Mouse (Mus musculus) left cerebral cortex, adult 2 months (tissue): ENCODE data around the gene 6330409D20Rik. TPM values are rescaled to one million over a fixed set of nuclear protein-coding genes. Genes with fewer than 3 reads are reported as not detected.

ENCODE experiments used
- DNase-seq, 2 experiments: peaks; one replicate each; pipeline ENCODE4 v3.0.0; 2021 to 2022; ENCODE audit warnings: low spot score in 2 of 2, mixed read lengths in 1 of 2; ENCODE audit errors: extremely low spot score in 1 of 2
- H3K27ac ChIP-seq: fragments of 200-600 bp; 2 replicates; pipeline ENCODE4 v1.8.1; 2022
- H3K4me3 ChIP-seq: fragments of 200-600 bp; 2 replicates; pipeline ENCODE4 v1.8.1; 2022
- CTCF ChIP-seq: fragments of 200-600 bp; IDR thresholded peaks from 2 replicates; pipeline ENCODE4 v1.8.1; 2022; ENCODE audit warnings: antibody characterized with exemption, mild to moderate bottlenecking, moderate library complexity
- intact Hi-C: fragments of 180-260 bp; cut with DNase I; formaldehyde crosslinking; loops from one replicate; pipeline ENCODE4 v1.15.1; 2025
- total RNA-seq, 2 experiments: library from RNA; stranded (reverse); gene quantifications; 2 replicates each; pipeline ENCODE4 v1.2.3; 2021

6330409D20Rik gene
- total RNA-seq, 2 experiments from 2014 or later = 1.6 to 2.2 TPM

GRCm38 (mm10) chr2:32709521-32710137, 31.2 kb downstream of the 6330409D20Rik start:
- TF ChIP-seq CTCF = no peak

GRCm38 (mm10) chr2:32708643-32709042, 32.2 kb downstream of the 6330409D20Rik start:
- peak; percentile 93 for TF ChIP-seq CTCF
- Histone ChIP-seq H3K4me3 (no peak overlapping the region), H3K27ac (no peak overlapping the region)
- DNase-seq = peak in 1 of 2 experiments; percentile 47
- intact Hi-C loops = no loop called here

More at GRCm38 (mm10) chr2:32709521-32710137, 31.2 kb downstream of the 6330409D20Rik start:
- Histone ChIP-seq H3K4me3 (no peak overlapping the region), H3K27ac (no peak overlapping the region)
- no peak for DNase-seq
- intact Hi-C loops = no loop called here

GRCm38 (mm10) chr2:32706971-32707370, 33.8 kb downstream of the 6330409D20Rik start:
- intact Hi-C loops = no loop called here
- Histone ChIP-seq H3K4me3 (no peak overlapping the region), H3K27ac (no peak overlapping the region)
- no peak for DNase-seq
- TF ChIP-seq CTCF = no peak

- no peak for DNase-seq
- intact Hi-C loops = no loop called here
- no peak for TF ChIP-seq CTCF
- no peak overlapping the region for H3K27ac ChIP-seq
- no peak overlapping the region for H3K4me3 ChIP-seq
These were observed 35.8 kb downstream of the 6330409D20Rik start for GRCm38 (mm10) chr2:32705018-32705417.

- intact Hi-C loops = no loop called here
- TF ChIP-seq CTCF = no peak
- DNase-seq = no peak
These were observed 36.8 kb downstream of the 6330409D20Rik start, which contains the start of gene Fpgs for GRCm38 (mm10) chr2:32704021-32704421. Gene Fpgs (minus strand): TSS chr2:32704145.

GRCm38 (mm10) chr2:32703046-32703445, 37.8 kb downstream of the 6330409D20Rik start:
- no peak for TF ChIP-seq CTCF
- intact Hi-C loops = no loop called here
- no peak for DNase-seq

More at GRCm38 (mm10) chr2:32704021-32704421, 36.8 kb downstream of the 6330409D20Rik start, which contains the start of gene Fpgs:
- H3K27ac ChIP-seq = no peak within 1 kb of the TSS
- H3K4me3 ChIP-seq = no peak within 1 kb of the TSS

GRCm38 (mm10) chr2:32700966-32701743, 39.7 kb downstream of the 6330409D20Rik start:
- DNase-seq = no peak
- intact Hi-C loops = no loop called here

More at GRCm38 (mm10) chr2:32703046-32703445, 37.8 kb downstream of the 6330409D20Rik start:
- Histone ChIP-seq H3K27ac (no peak overlapping the region), H3K4me3 (no peak overlapping the region)

GRCm38 (mm10) chr2:32699680-32700079, 41.1 kb downstream of the 6330409D20Rik start:
- intact Hi-C loops = no loop called here

More at GRCm38 (mm10) chr2:32700966-32701743, 39.7 kb downstream of the 6330409D20Rik start:
- TF ChIP-seq CTCF = no peak
- no peak overlapping the region for H3K27ac ChIP-seq
- no peak overlapping the region for H3K4me3 ChIP-seq

GRCm38 (mm10) chr2:32694691-32695090, 46.1 kb downstream of the 6330409D20Rik start:
- intact Hi-C loops = loop anchor here (5.0 kb wide), 1 partner anchor 112 kb away; no protein-coding TSS in a partner anchor
- DNase-seq = no peak
- no peak for TF ChIP-seq CTCF
- peak overlapping the region; percentile 93 for H3K27ac ChIP-seq
- peak overlapping the region; percentile 69 for H3K4me3 ChIP-seq

More at GRCm38 (mm10) chr2:32699680-32700079, 41.1 kb downstream of the 6330409D20Rik start:
- no peak for DNase-seq
- TF ChIP-seq CTCF = no peak
- no peak overlapping the region for H3K27ac ChIP-seq
- H3K4me3 ChIP-seq = no peak overlapping the region

GRCm38 (mm10) chr2:32693823-32694411, 46.9 kb downstream of the 6330409D20Rik start:
- TF ChIP-seq CTCF = peak; percentile 88
- intact Hi-C loops = loop anchor here (5.0 kb wide), 1 partner anchor 112 kb away; no protein-coding TSS in a partner anchor
- peak overlapping the region; percentile 69 for H3K4me3 ChIP-seq

GRCm38 (mm10) chr2:32693282-32693681, 47.5 kb downstream of the 6330409D20Rik start:
- no peak for TF ChIP-seq CTCF
- no peak overlapping the region; the same call in 1 of the 2 replicates for H3K27ac ChIP-seq
- intact Hi-C loops = loop anchor here (5.0 kb wide), 1 partner anchor 111 kb away; no protein-coding TSS in a partner anchor
- no peak for DNase-seq
- peak overlapping the region; percentile 69 for H3K4me3 ChIP-seq

More at GRCm38 (mm10) chr2:32693823-32694411, 46.9 kb downstream of the 6330409D20Rik start:
- DNase-seq = peak; percentile 92 to 96
- peak overlapping the region; percentile 93 for H3K27ac ChIP-seq
